Mouse (Mus musculus) midbrain, postnatal 0 days (tissue): ENCODE data around the gene Ttll11. TPM values are rescaled to one million over a fixed set of nuclear protein-coding genes. Genes with fewer than 3 reads are reported as not detected.

ENCODE experiments used
- ATAC-seq: fragments of 200-750 bp; cut with Nextera tagmentation; 2 replicates; pipeline ENCODE4 v1.8.0; 2017; ENCODE audit warnings: moderate number of reproducible peaks, mild to moderate bottlenecking, moderate TSS enrichment, moderate library complexity; ENCODE audit not compliant: low FRiP score
- DNase-seq: peaks from one replicate; pipeline ENCODE4 v3.0.0-alpha.2; 2015; ENCODE audit warnings: low spot score
- H3K27ac ChIP-seq: fragments of 300-500 bp; sonication (generic); 2 replicates; pipeline ENCODE4 v1.5.1; 2014; ENCODE audit warnings: low read depth, mild to moderate bottlenecking, low read length, mixed read lengths
- H3K27me3 ChIP-seq: fragments of 300-500 bp; sonication (generic); 2 replicates; pipeline ENCODE4 v1.6.1; 2014; ENCODE audit warnings: low read length, control low read depth, mixed read lengths; ENCODE audit not compliant: insufficient read depth
- H3K36me3 ChIP-seq: fragments of 300-500 bp; sonication (generic); 2 replicates; pipeline ENCODE4 v1.6.1; 2014; ENCODE audit warnings: low read length, control low read depth, mixed read lengths; ENCODE audit not compliant: insufficient read depth
- H3K4me1 ChIP-seq: fragments of 300-500 bp; sonication (generic); 2 replicates; pipeline ENCODE4 v1.6.1; 2014; ENCODE audit warnings: mild to moderate bottlenecking, control low read depth, antibody characterized with exemption, low read length, mixed read lengths; ENCODE audit not compliant: insufficient read depth
- H3K4me2 ChIP-seq: fragments of 300-500 bp; sonication (generic); 2 replicates; pipeline ENCODE4 v1.6.1; 2014; ENCODE audit warnings: low read depth, mild to moderate bottlenecking, low read length, mixed read lengths; ENCODE audit not compliant: poor library complexity, severe bottlenecking
- H3K4me3 ChIP-seq: fragments of 300-500 bp; sonication (generic); 2 replicates; pipeline ENCODE4 v1.5.1; 2014; ENCODE audit warnings: low read depth, mild to moderate bottlenecking, low read length, moderate library complexity
- H3K9ac ChIP-seq: fragments of 300-500 bp; sonication (generic); replicated peaks from 2 replicates; pipeline ENCODE4 v1.6.1; 2014; ENCODE audit warnings: mild to moderate bottlenecking, low read length, moderate library complexity, mixed read lengths; ENCODE audit not compliant: poor library complexity, severe bottlenecking
- H3K9me3 ChIP-seq: fragments of 300-500 bp; sonication (generic); 2 replicates; pipeline ENCODE4 v1.6.1; 2016; ENCODE audit warnings: low read length, control low read depth
- CTCF ChIP-seq: IDR thresholded peaks from 2 replicates; pipeline ENCODE4 v1.5.1; 2016; ENCODE audit warnings: antibody characterized with exemption, mild to moderate bottlenecking
- WGBS: fragments of 180-500 bp; shearing (Covaris S2); extraction: QIAGEN DNeasy Blood & Tissue Kit; methylation state at CpG from one replicate; pipeline ENCODE4 v1.1.7; 2014; 5-methylcytosine and 5-hydroxymethylcytosine counted together
- polyA plus RNA-seq: library from polyadenylated mRNA; unstranded; fragments of >200 nt; fragmentation: Nextera tagmentation; extraction: Ambion mirVana; gene quantifications from 2 replicates; pipeline ENCODE4 v1.2.1, GENCODE M21; 2015
- total RNA-seq: library from RNA; depleted of rRNA; stranded (reverse); fragments of >200 nt; gene quantifications from 2 replicates; pipeline ENCODE4 v1.2.3, GENCODE M21; 2014

The Ttll11 gene
- total and polyA plus RNA-seq, 2 experiments from 2014 or later: 7.8 to 15.8 TPM

DNA sequence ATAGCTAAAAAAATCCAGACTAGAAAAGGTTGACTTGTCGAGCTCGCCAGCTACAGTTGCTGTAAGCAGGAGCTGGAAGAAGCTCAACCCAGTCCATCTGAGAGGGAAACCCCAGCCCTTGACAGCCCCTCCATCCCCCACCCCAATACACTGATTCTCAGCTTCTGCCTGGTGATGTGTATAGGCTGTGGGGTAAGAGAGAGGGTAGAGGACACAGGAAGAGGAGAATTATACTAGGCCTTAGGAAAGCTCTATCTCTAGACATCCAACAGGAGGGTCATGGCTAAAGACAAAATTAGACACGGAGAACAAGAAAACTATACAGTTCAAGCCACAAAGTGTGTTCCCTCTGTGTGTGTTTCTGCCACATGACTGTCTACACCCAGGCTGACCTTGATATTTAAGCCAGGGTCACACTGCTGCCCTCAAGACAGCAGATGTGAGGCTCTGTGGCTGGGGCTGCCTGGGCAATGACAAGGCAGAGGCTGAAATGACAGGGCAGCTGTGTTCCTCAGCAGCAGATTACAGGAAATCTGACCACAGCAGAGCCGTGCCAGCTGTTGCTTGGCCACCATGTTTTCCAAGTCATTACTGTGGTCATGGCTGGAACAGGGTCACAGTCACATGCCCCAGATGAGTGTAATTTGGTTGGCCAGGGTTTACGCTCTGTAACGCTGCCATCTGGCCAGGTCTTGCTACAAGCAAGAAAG, 81.1 kb downstream of the Ttll11 start:
- no peak overlapping the region for H3K9ac ChIP-seq
- ATAC-seq: no peak
- no peak overlapping the region for H3K4me2 ChIP-seq
- TF ChIP-seq CTCF: no peak
- H3K27ac ChIP-seq: no peak overlapping the region
- H3K27me3 ChIP-seq: no peaks in the 10 kb centered on the region
- no peaks in the 10 kb centered on the region for H3K4me1 ChIP-seq
- no peak for DNase-seq
- WGBS: 88% methylated on average over 6 of the region's 6 CpGs
- no peak overlapping the region for H3K4me3 ChIP-seq
- H3K9me3 ChIP-seq: no peaks in the 10 kb centered on the region
- no peaks in the 10 kb centered on the region for H3K36me3 ChIP-seq

GRCm38 (mm10) chr2:35897125-35897524, 82.6 kb downstream of the Ttll11 start:
- Histone ChIP-seq H3K9me3 (no peaks in the 10 kb centered on the region), H3K4me2 (no peak overlapping the region), H3K36me3 (no peaks in the 10 kb centered on the region), H3K9ac (no peak overlapping the region), H3K4me1 (no peaks in the 10 kb centered on the region), H3K27ac (no peak overlapping the region), H3K27me3 (no peaks in the 10 kb centered on the region), H3K4me3 (no peak overlapping the region)
- peak; percentile 51 for TF ChIP-seq CTCF
- 72% methylated on average over 2 of the region's 2 CpGs for WGBS
- DNase-seq: peak; percentile 21
- no peak for ATAC-seq

GRCm38 (mm10) chr2:35894512-35894911, 85.2 kb downstream of the Ttll11 start:
- Histone ChIP-seq H3K27me3 (no peaks in the 10 kb centered on the region), H3K27ac (no peak overlapping the region), H3K36me3 (no peaks in the 10 kb centered on the region), H3K4me2 (no peak overlapping the region), H3K9ac (no peak overlapping the region), H3K4me3 (no peak overlapping the region), H3K4me1 (no peaks in the 10 kb centered on the region), H3K9me3 (no peaks in the 10 kb centered on the region)
- no peak for DNase-seq
- WGBS: 88% methylated on average over 2 of the region's 2 CpGs
- no peak for TF ChIP-seq CTCF
- no peak for ATAC-seq

- no peak for TF ChIP-seq CTCF
- H3K27me3 ChIP-seq: no peaks in the 10 kb centered on the region
- H3K27ac ChIP-seq: no peak overlapping the region
- H3K4me1 ChIP-seq: no peaks in the 10 kb centered on the region
- no peak for DNase-seq
- no peak overlapping the region for H3K4me2 ChIP-seq
- H3K4me3 ChIP-seq: no peak overlapping the region
- 88% methylated on average over 3 of the region's 3 CpGs for WGBS
- no peak for ATAC-seq
- peaks cover 3% of the 10 kb centered on the region; the same call in 1 of the 2 replicates for H3K36me3 ChIP-seq
- no peaks in the 10 kb centered on the region for H3K9me3 ChIP-seq
- H3K9ac ChIP-seq: no peak overlapping the region
These were observed 89.1 kb downstream of the Ttll11 start for GRCm38 (mm10) chr2:35890635-35891034.

- peak; percentile 28 for DNase-seq
- no peaks in the 10 kb centered on the region for H3K4me1 ChIP-seq
- 68% methylated on average over 2 of the region's 2 CpGs for WGBS
- H3K4me2 ChIP-seq: no peak overlapping the region
- no peak for ATAC-seq
- H3K36me3 ChIP-seq: peaks cover 3% of the 10 kb centered on the region; the same call in 1 of the 2 replicates
- H3K4me3 ChIP-seq: no peak overlapping the region
- no peaks in the 10 kb centered on the region for H3K27me3 ChIP-seq
- H3K27ac ChIP-seq: no peak overlapping the region
- no peak for TF ChIP-seq CTCF
- H3K9me3 ChIP-seq: no peaks in the 10 kb centered on the region
- no peak overlapping the region for H3K9ac ChIP-seq
These were observed 89.9 kb downstream of the Ttll11 start for GRCm38 (mm10) chr2:35889776-35890175.

GRCm38 (mm10) chr2:35884296-35884695, 95.4 kb downstream of the Ttll11 start:
- DNase-seq: no peak
- Histone ChIP-seq H3K4me3 (no peak overlapping the region), H3K9ac (no peak overlapping the region), H3K4me1 (no peaks in the 10 kb centered on the region), H3K27ac (no peak overlapping the region), H3K4me2 (no peak overlapping the region), H3K36me3 (peaks cover 3% of the 10 kb centered on the region; the same call in 1 of the 2 replicates), H3K9me3 (no peaks in the 10 kb centered on the region), H3K27me3 (no peaks in the 10 kb centered on the region)
- no peak for ATAC-seq
- WGBS: 78% methylated on average over 7 of the region's 7 CpGs
- TF ChIP-seq CTCF: no peak
